Mouse (Mus musculus) myocyte (in vitro differentiated cells): Measurements from ENCODE around the gene Fam186a. TPM values are rescaled to one million over a fixed set of nuclear protein-coding genes. Genes with fewer than 3 reads are reported as not detected.

Experiments
- H3K27me3 ChIP-seq: one replicate; pipeline ENCODE4 v1.6.1; 2011; ENCODE audit not compliant: control insufficient read depth, insufficient read depth, insufficient read length
- H3K36me3 ChIP-seq: one replicate; pipeline ENCODE4 v1.6.1; 2011; ENCODE audit not compliant: control insufficient read depth, insufficient read depth
- H3K4me2 ChIP-seq: one replicate; pipeline ENCODE4 v1.6.1; 2011; ENCODE audit warnings: low read depth, control low read depth
- H3K4me3 ChIP-seq: one replicate; pipeline ENCODE4 v1.5.1; 2011; ENCODE audit warnings: mild to moderate bottlenecking, control low read depth, moderate library complexity
- H3K79me2 ChIP-seq: one replicate; pipeline ENCODE4 v1.6.1; 2011; ENCODE audit not compliant: control insufficient read depth, insufficient read depth
- H3ac ChIP-seq: one replicate; pipeline ENCODE4 v1.6.1; 2011; ENCODE audit not compliant: control insufficient read depth, insufficient read length
- CEBPB ChIP-seq: IDR thresholded peaks from 2 replicates; pipeline ENCODE4 v1.6.1; 2011; ENCODE audit warnings: mild to moderate bottlenecking, moderate library complexity; ENCODE audit not compliant: poor library complexity, insufficient read depth, severe bottlenecking
- E2F4 ChIP-seq: IDR thresholded peaks from one replicate; pipeline ENCODE4 v1.6.1; 2011; ENCODE audit warnings: mild to moderate bottlenecking, control low read depth, moderate library complexity; ENCODE audit not compliant: insufficient read depth
- MAX ChIP-seq: IDR thresholded peaks from one replicate; pipeline ENCODE4 v1.6.1; 2011; ENCODE audit warnings: low read depth, mild to moderate bottlenecking, control low read depth
- MYOD1 ChIP-seq, 3 experiments: IDR thresholded peaks; one replicate each; pipeline ENCODE4 v1.6.1; 2011; ENCODE audit warnings: control low read depth in 2 of 3, low read depth in 2 of 3, mild to moderate bottlenecking in 2 of 3, moderate library complexity in 1 of 3; ENCODE audit not compliant: insufficient read length in 2 of 3, control insufficient read depth in 1 of 3
- MYOG ChIP-seq, 3 experiments: IDR thresholded peaks; one replicate each; pipeline ENCODE4 v1.6.1; 2011; ENCODE audit warnings: control low read depth in 2 of 3, low read depth in 2 of 3, mild to moderate bottlenecking in 2 of 3; ENCODE audit not compliant: insufficient read length in 2 of 3, control insufficient read depth in 1 of 3, insufficient read depth in 1 of 3
- POLR2A ChIP-seq: IDR thresholded peaks from one replicate; pipeline ENCODE4 v1.6.1; 2011; ENCODE audit warnings: low read depth, mild to moderate bottlenecking, control low read depth, moderate library complexity; ENCODE audit not compliant: insufficient read length
- POLR2AphosphoS2 ChIP-seq: IDR thresholded peaks from one replicate; pipeline ENCODE4 v1.6.1; 2011; ENCODE audit warnings: low read depth, control low read depth; ENCODE audit not compliant: insufficient read length
- REST ChIP-seq: IDR thresholded peaks from one replicate; pipeline ENCODE4 v1.6.1; 2011; ENCODE audit warnings: mild to moderate bottlenecking, control low read depth, moderate library complexity; ENCODE audit not compliant: insufficient read depth, insufficient read length
- SRF ChIP-seq: IDR thresholded peaks from one replicate; pipeline ENCODE4 v1.6.1; 2011; ENCODE audit warnings: low read depth; ENCODE audit not compliant: control insufficient read depth, insufficient read length
- TCF12 ChIP-seq: IDR thresholded peaks from one replicate; pipeline ENCODE4 v1.6.1; 2011; ENCODE audit warnings: mild to moderate bottlenecking, control low read depth; ENCODE audit not compliant: poor library complexity, insufficient read depth, severe bottlenecking
- TCF3 ChIP-seq: IDR thresholded peaks from one replicate; pipeline ENCODE4 v1.6.1; 2011; ENCODE audit warnings: low read depth, control low read depth; ENCODE audit not compliant: insufficient read length
- USF1 ChIP-seq: IDR thresholded peaks from one replicate; pipeline ENCODE4 v1.6.1; 2011; ENCODE audit warnings: low read depth, mild to moderate bottlenecking, control low read depth, moderate library complexity
- polyA plus RNA-seq: library from polyadenylated mRNA; unstranded; fragments of >200 nt; fragmentation: generic; extraction: Trizol; gene quantifications from one replicate; pipeline ENCODE4 v1.2.1, GENCODE M21; 2012; ENCODE audit warnings: missing spikeins

The Fam186a gene
- polyA plus RNA-seq, 1 experiment: 0.22 TPM

DNA sequence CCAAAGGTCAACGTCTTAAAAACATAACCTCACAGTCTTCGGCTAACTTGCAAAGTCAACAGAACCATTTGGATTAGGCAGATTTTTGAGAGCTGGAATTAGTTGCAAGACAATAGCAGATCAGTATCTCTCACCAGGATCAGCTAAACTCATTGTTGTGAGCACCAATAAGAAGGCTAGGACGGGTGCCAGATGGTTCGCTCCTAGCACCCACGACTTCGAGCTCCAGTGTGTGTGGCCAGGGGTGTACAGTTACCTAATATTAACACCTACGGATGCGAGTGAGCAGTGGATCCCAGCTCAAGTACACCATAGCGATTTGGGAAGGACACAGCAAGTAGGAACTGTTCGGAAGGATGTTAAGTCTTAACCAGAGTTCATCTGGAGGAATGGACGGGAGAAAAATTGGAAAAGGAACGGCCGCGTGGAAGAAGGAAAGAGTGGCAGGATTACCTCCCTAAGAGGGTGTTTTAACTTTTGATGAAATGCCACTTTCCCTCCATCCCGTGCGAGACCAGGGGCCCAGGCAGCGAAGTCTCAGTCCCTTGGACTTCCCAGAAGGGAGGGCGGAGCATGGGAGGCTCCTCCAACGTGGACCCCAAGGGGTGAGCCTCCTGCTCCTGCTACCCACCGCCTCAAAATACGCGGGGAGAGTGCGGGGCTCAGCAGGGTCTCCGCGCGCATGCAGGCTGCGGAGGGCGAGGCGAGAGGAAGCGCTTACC lies 92.1 kb downstream of the Fam186a start:
- Histone ChIP-seq H3K4me3 (peak overlapping the region; percentile 47), H3K27me3 (no peaks in the 10 kb centered on the region), H3K4me2 (peak overlapping the region; percentile 98), H3K79me2 (no peaks in the 10 kb centered on the region), H3K36me3 (no peaks in the 10 kb centered on the region), H3ac (peak overlapping the region; percentile 11)
- no peak for TF ChIP-seq REST
- TF ChIP-seq USF1: no peak
- no peak for TF ChIP-seq CEBPB
- TF ChIP-seq MAX: no peak
- no peak for TF ChIP-seq MYOG (IDR thresholded peaks at IDR 0.05; ENCODE audit: control insufficient read depth in 1 of 3, insufficient read depth in 1 of 3, insufficient read length in 2 of 3, low read depth in 2 of 3)
- TF ChIP-seq SRF: no peak
- no peak for TF ChIP-seq E2F4
- no peak for TF ChIP-seq TCF12
- no peak for TF ChIP-seq POLR2A
- TF ChIP-seq MYOD1 (IDR thresholded peaks at IDR 0.05; ENCODE audit: control insufficient read depth in 1 of 3, insufficient read length in 2 of 3, low read depth in 2 of 3): no peak
- no peak for TF ChIP-seq POLR2AphosphoS2
- TF ChIP-seq TCF3: no peak

GRCm38 (mm10) chr15:99872543-99872942 lies 94.3 kb downstream of the Fam186a start:
- H3K4me2 ChIP-seq: no peak overlapping the region
- no peaks in the 10 kb centered on the region for H3K36me3 ChIP-seq
- no peak for TF ChIP-seq USF1
- TF ChIP-seq SRF: no peak
- TF ChIP-seq MYOG (IDR thresholded peaks at IDR 0.05; ENCODE audit: control insufficient read depth in 1 of 3, insufficient read depth in 1 of 3, insufficient read length in 2 of 3, low read depth in 2 of 3): no peak
- TF ChIP-seq MAX: no peak
- TF ChIP-seq TCF3: no peak
- TF ChIP-seq CEBPB: no peak
- TF ChIP-seq TCF12: no peak
- no peak for TF ChIP-seq POLR2AphosphoS2
- TF ChIP-seq MYOD1 (IDR thresholded peaks at IDR 0.05; ENCODE audit: control insufficient read depth in 1 of 3, insufficient read length in 2 of 3, low read depth in 2 of 3): no peak
- TF ChIP-seq POLR2A: no peak
- TF ChIP-seq REST: no peak
- no peak for TF ChIP-seq E2F4
- no peaks in the 10 kb centered on the region for H3K27me3 ChIP-seq
- no peak overlapping the region for H3K4me3 ChIP-seq
- no peaks in the 10 kb centered on the region for H3K79me2 ChIP-seq
- no peak overlapping the region for H3ac ChIP-seq

Other genes starting within 250 kb of the Fam186a start
- 6.9 TPM for gene Gpd1, start 249.5 kb downstream of the Fam186a start, polyA plus RNA-seq
- gene Cox14, start 241.4 kb downstream of the Fam186a start, polyA plus RNA-seq: 410 TPM
- 68.6 TPM for gene Cers5, start 194.2 kb downstream of the Fam186a start, polyA plus RNA-seq
- gene Lima1, start 91.6 kb downstream of the Fam186a start, polyA plus RNA-seq: 140 TPM
- 15.9 TPM for gene Larp4, start 3.0 kb upstream of the Fam186a start, polyA plus RNA-seq
- gene Dip2b, start 71.6 kb upstream of the Fam186a start, polyA plus RNA-seq: 7.3 TPM